Mouse (Mus musculus) heart, embryonic 10.5 days (tissue): ENCODE measurements around the gene Erc2. TPM values are rescaled to one million over a fixed set of nuclear protein-coding genes. Genes with fewer than 3 reads are reported as not detected.

ENCODE experiments used
- DNase-seq: peaks from one replicate; pipeline ENCODE4 v3.0.0-alpha.2; 2017; ENCODE audit warnings: low spot score
- H3K27ac ChIP-seq: fragments of 300-500 bp; sonication (generic); 2 replicates; pipeline ENCODE4 v1.5.1; 2016; ENCODE audit warnings: mild to moderate bottlenecking
- H3K27me3 ChIP-seq: fragments of 300-500 bp; sonication (generic); 2 replicates; pipeline ENCODE4 v1.6.1; 2016; ENCODE audit warnings: mild to moderate bottlenecking; ENCODE audit not compliant: poor library complexity, insufficient read depth, severe bottlenecking
- H3K36me3 ChIP-seq: fragments of 300-500 bp; sonication (generic); 2 replicates; pipeline ENCODE4 v1.6.1; 2016; ENCODE audit warnings: mild to moderate bottlenecking, moderate library complexity
- H3K4me1 ChIP-seq: fragments of 300-500 bp; sonication (generic); 2 replicates; pipeline ENCODE4 v1.6.1; 2016; ENCODE audit warnings: mild to moderate bottlenecking
- H3K4me3 ChIP-seq: fragments of 300-500 bp; sonication (generic); 2 replicates; pipeline ENCODE4 v1.5.1; 2016; ENCODE audit warnings: mild to moderate bottlenecking, moderate library complexity
- H3K9me3 ChIP-seq: fragments of 300-500 bp; sonication (generic); 2 replicates; pipeline ENCODE4 v1.6.1; 2016; ENCODE audit warnings: mild to moderate bottlenecking, moderate library complexity
- WGBS: fragments of 180-500 bp; shearing (Covaris S2); methylation state at CpG from one replicate; pipeline ENCODE4 v1.1.7; 2016; 5-methylcytosine and 5-hydroxymethylcytosine counted together
- polyA plus RNA-seq: library from polyadenylated mRNA; unstranded; fragments of >200 nt; fragmentation: Nextera tagmentation; extraction: Ambion mirVana; gene quantifications from 2 replicates; pipeline ENCODE4 v1.2.1, GENCODE M21; 2016

The Erc2 gene
- polyA plus RNA-seq, 1 experiment from 2014 or later, result 4.8 TPM

- DNase-seq, result no peak
- Histone ChIP-seq H3K27ac (no peak overlapping the region), H3K36me3 (no peaks in the 10 kb centered on the region), H3K4me1 (no peaks in the 10 kb centered on the region), H3K4me3 (no peak overlapping the region), H3K9me3 (no peaks in the 10 kb centered on the region), H3K27me3 (no peaks in the 10 kb centered on the region)
- WGBS, result 61% methylated on average over 2 of the region's 2 CpGs
Observed at GRCm38 (mm10) chr14:28035013-28035412, 412.8 kb downstream of the Erc2 start.

GRCm38 (mm10) chr14:28043095-28043494, 420.9 kb downstream of the Erc2 start:
- H3K27ac ChIP-seq, result no peak overlapping the region
- H3K36me3 ChIP-seq, result no peaks in the 10 kb centered on the region
- H3K27me3 ChIP-seq, result no peaks in the 10 kb centered on the region
- WGBS, result 63% methylated on average over 4 of the region's 4 CpGs
- no peak for DNase-seq
- H3K9me3 ChIP-seq, result no peaks in the 10 kb centered on the region
- no peak overlapping the region for H3K4me3 ChIP-seq
- no peaks in the 10 kb centered on the region for H3K4me1 ChIP-seq

GRCm38 (mm10) chr14:28051646-28052045, 429.4 kb downstream of the Erc2 start:
- no peak for DNase-seq
- no peak overlapping the region for H3K27ac ChIP-seq
- H3K9me3 ChIP-seq, result no peaks in the 10 kb centered on the region
- no peaks in the 10 kb centered on the region for H3K36me3 ChIP-seq
- 86% methylated on average over 5 of the region's 5 CpGs for WGBS
- no peaks in the 10 kb centered on the region for H3K27me3 ChIP-seq
- H3K4me1 ChIP-seq, result peaks cover 9% of the 10 kb centered on the region
- no peak overlapping the region for H3K4me3 ChIP-seq

GRCm38 (mm10) chr14:28057159-28057884, 435.1 kb downstream of the Erc2 start:
- Histone ChIP-seq H3K27ac (peak overlapping the region; percentile 63; the same call in 1 of the 2 replicates), H3K4me3 (no peak overlapping the region), H3K36me3 (no peaks in the 10 kb centered on the region), H3K4me1 (peaks cover 32% of the 10 kb centered on the region), H3K9me3 (no peaks in the 10 kb centered on the region), H3K27me3 (no peaks in the 10 kb centered on the region)
- WGBS, result 45% methylated on average over 11 of the region's 11 CpGs
- no peak for DNase-seq

- no peak overlapping the region for H3K4me3 ChIP-seq
- 24% methylated on average over 18 of the region's 18 CpGs for WGBS
- no peaks in the 10 kb centered on the region for H3K36me3 ChIP-seq
- peaks cover 32% of the 10 kb centered on the region for H3K4me1 ChIP-seq
- H3K9me3 ChIP-seq, result no peaks in the 10 kb centered on the region
- no peaks in the 10 kb centered on the region for H3K27me3 ChIP-seq
- DNase-seq, result no peak
- peak overlapping the region; percentile 63; the same call in 1 of the 2 replicates for H3K27ac ChIP-seq
Observed at GRCm38 (mm10) chr14:28057885-28058860, 435.9 kb downstream of the Erc2 start.

DNA sequence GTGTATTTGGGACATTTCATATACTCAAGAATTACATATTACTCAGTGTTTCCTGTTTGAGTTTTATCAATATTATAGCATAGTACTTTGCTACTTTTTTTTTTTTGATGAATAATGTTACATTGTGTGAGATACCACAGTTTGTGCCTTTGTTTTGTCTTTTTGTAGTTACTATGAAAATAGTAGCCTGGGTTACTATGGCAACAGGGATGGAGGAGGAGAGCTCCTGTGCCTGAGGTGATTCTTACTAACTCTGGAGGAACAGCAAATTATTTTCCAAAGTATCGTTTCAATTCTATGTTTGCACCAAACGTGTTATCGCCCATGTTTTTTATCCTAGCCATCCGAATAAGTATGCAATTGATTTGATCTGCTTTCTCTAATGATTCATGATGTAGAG, 438.7 kb downstream of the Erc2 start:
- DNase-seq, result no peak
- no peaks in the 10 kb centered on the region for H3K9me3 ChIP-seq
- H3K27me3 ChIP-seq, result no peaks in the 10 kb centered on the region
- H3K36me3 ChIP-seq, result no peaks in the 10 kb centered on the region
- H3K4me3 ChIP-seq, result no peak overlapping the region
- 84% methylated on average over 4 of the region's 4 CpGs for WGBS
- no peak overlapping the region for H3K27ac ChIP-seq
- peaks cover 30% of the 10 kb centered on the region for H3K4me1 ChIP-seq

DNA sequence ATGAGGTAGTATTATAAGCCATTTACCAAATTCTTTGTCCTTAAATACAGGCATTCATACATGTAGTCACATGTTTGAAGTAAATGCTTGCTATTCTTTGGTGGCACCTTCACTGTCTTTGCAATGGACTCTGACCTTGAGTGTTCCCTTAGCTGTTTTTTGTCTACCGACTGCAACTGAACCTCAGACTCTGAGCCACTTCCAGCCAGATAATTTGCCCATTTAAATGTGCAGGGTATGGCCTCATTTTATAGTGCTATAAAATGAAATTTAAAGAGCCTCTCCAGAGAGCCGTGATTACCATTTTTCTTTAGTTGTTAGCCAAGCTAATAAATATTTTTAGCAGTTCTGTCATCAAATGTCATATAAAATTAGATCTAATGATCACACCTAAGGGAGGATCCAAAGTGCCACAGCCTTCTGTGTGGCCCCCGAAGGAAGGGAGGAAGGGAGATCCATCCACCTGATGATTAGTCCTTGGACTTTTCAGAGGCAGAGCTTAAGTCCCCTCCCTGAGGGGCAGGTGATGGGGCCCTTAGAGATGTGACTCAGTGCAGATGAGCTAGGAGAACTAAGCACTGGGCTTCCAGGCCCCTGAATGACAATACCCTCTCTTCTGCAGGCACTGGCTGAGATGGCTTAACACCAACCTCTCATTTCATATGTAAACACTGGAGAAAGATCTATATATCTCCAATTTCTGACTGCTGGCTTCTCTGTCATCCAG, 439.6 kb downstream of the Erc2 start:
- no peaks in the 10 kb centered on the region for H3K9me3 ChIP-seq
- no peak overlapping the region for H3K27ac ChIP-seq
- WGBS, result 72% methylated on average over 3 of the region's 3 CpGs
- no peaks in the 10 kb centered on the region for H3K36me3 ChIP-seq
- no peak for DNase-seq
- no peak overlapping the region for H3K4me3 ChIP-seq
- H3K27me3 ChIP-seq, result no peaks in the 10 kb centered on the region
- H3K4me1 ChIP-seq, result peaks cover 21% of the 10 kb centered on the region

DNA sequence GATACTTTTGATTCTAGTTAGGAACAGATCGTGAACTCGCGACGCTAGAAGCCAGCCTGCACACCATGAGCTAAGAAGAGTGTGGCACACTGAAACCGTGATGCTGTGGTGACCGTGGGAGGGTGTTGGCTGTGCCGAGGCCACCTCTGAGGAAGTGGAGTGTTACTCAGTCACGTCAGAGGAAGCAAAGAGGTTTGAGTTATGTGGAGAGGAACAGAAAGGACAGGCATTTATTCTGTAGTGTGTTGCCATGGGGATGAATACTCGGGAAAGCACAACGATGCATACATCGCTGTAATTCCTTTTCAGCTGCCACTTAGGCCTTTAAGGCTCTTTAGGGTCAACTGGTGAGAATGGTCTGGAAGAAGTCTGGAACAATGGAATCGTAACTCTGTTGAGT, 445.8 kb downstream of the Erc2 start:
- no peak for DNase-seq
- H3K36me3 ChIP-seq, result no peaks in the 10 kb centered on the region
- H3K9me3 ChIP-seq, result no peaks in the 10 kb centered on the region
- H3K4me3 ChIP-seq, result no peak overlapping the region
- H3K27me3 ChIP-seq, result no peaks in the 10 kb centered on the region
- no peaks in the 10 kb centered on the region for H3K4me1 ChIP-seq
- no peak overlapping the region for H3K27ac ChIP-seq
- WGBS, result 81% methylated on average over 12 of the region's 12 CpGs

- WGBS, result 83% methylated on average over 2 of the region's 2 CpGs
- no peaks in the 10 kb centered on the region for H3K9me3 ChIP-seq
- H3K4me3 ChIP-seq, result no peak overlapping the region
- H3K27ac ChIP-seq, result no peak overlapping the region
- H3K36me3 ChIP-seq, result no peaks in the 10 kb centered on the region
- DNase-seq, result no peak
- H3K4me1 ChIP-seq, result no peaks in the 10 kb centered on the region
- no peaks in the 10 kb centered on the region for H3K27me3 ChIP-seq
Observed at GRCm38 (mm10) chr14:28069826-28070225, 447.6 kb downstream of the Erc2 start.

DNA sequence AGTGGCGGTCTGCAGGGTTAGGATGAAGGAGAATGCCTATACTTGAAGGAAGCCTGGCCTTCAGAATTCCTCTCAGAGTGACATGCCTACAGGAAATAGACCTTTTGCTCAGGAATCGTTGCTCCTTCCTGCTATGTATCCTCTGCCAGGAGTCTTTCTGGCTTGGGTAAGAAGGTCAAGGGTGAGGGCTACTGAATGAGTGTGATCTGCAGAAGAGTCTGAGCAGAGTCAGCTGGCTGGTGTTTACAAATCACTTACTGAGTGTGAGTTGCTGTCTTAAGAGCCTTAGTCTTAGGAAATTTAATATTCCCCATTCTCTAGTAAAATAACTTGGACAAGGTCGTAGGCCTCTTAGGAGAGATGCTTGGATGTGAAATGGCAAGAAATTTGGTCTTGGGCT, 450.3 kb downstream of the Erc2 start:
- 82% methylated on average over 3 of the region's 3 CpGs for WGBS
- Histone ChIP-seq H3K9me3 (no peaks in the 10 kb centered on the region), H3K4me3 (no peak overlapping the region), H3K36me3 (no peaks in the 10 kb centered on the region), H3K27ac (no peak overlapping the region), H3K4me1 (no peaks in the 10 kb centered on the region), H3K27me3 (no peaks in the 10 kb centered on the region)
- no peak for DNase-seq

- WGBS, result 61% methylated on average over 8 of the region's 8 CpGs
- Histone ChIP-seq H3K4me3 (no peak overlapping the region), H3K9me3 (no peaks in the 10 kb centered on the region), H3K36me3 (no peaks in the 10 kb centered on the region), H3K4me1 (no peaks in the 10 kb centered on the region), H3K27me3 (no peaks in the 10 kb centered on the region), H3K27ac (no peak overlapping the region)
- no peak for DNase-seq
Observed at GRCm38 (mm10) chr14:28089636-28090443, 467.6 kb downstream of the Erc2 start.

- H3K9me3 ChIP-seq, result no peaks in the 10 kb centered on the region
- H3K4me3 ChIP-seq, result no peak overlapping the region
- H3K4me1 ChIP-seq, result no peaks in the 10 kb centered on the region
- 80% methylated on average over 1 of the region's 1 CpGs for WGBS
- DNase-seq, result no peak
- no peak overlapping the region for H3K27ac ChIP-seq
- no peaks in the 10 kb centered on the region for H3K27me3 ChIP-seq
- no peaks in the 10 kb centered on the region for H3K36me3 ChIP-seq
Observed at GRCm38 (mm10) chr14:28091367-28091766, 469.1 kb downstream of the Erc2 start.
